Mouse (Mus musculus) v-Abl transformed pro-B cells (cell line): Measurements from ENCODE around the gene Gchfr.

ENCODE experiments used
- in situ Hi-C, 2 experiments: fragments of 400-800 bp; cut with MboI; formaldehyde crosslinking; loops; one replicate each; pipeline ENCODE4 v1.15.1; 2025; ENCODE audit not compliant: unreplicated experiment in 2 of 2

Gchfr gene

GRCm38 (mm10) chr2:119172862-119173576, 5.4 kb downstream of the Gchfr start:
- in situ Hi-C loops: no loop called here

DNA sequence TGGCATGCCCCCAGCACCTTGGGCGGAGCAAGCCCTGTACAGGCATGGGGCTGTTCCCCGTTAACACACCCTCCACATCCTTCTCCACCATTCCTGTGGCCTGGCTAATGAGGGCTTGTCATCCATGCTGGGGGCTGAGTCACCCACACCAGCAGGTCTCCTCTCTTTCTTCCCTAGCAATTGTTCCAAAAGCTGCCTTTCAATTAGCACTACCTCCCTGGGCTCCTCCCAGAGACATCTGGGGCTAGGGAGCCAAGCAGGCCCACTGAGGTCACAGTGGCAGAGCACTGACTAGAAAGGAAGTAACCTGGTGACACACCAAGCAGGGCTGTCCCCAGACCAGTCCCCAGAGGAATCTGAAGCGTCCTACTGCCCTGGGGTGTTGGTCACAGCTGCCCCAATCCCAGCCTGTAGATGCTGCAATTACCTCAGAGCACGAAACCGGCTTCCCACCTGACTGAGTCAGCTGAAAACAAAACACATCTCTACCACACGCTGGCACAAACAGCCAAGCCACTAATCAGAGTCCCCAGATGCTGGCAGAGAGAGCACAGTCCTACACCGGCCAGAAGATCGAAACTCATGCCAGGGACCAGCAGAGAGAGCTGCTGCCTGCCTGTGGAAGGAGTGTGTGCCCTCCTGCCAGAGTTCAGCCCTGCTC, 6.5 kb downstream of the Gchfr start, which contains the start of gene Gm14137:
Gene Gm14137, plus strand, starts transcription at position 519 of the 661 bp plus-strand sequence.
- in situ Hi-C loops: no loop called here

GRCm38 (mm10) chr2:119174866-119175265, 7.3 kb downstream of the Gchfr start:
- in situ Hi-C loops: loop anchor here in 1 of 2 experiments (25.0 kb wide), 2 partner anchors 288 to 538 kb away; no protein-coding TSS in a partner anchor

DNA sequence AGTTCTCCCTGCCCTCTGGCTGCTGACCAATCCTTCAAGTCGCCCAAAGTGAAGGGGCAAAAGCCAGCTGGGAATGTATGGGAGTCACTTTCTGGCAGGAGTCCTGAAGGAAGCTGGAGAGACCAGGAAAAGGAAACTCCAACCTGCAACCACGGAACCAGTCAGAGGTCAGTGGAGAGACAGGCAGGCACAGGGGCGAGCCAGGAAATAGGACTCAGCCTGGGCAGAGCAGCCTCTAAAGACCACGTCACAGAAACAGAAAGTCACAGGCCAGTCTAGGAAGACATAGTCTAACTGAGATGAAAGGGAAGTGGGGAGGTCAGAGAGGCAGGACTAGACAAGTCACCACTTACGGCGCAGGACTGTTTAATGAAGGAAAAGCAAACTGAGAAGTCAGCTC, 8.0 kb downstream of the Gchfr start:
- in situ Hi-C loops: loop anchor here in 1 of 2 experiments (25.0 kb wide), 2 partner anchors 288 to 538 kb away; no protein-coding TSS in a partner anchor

DNA sequence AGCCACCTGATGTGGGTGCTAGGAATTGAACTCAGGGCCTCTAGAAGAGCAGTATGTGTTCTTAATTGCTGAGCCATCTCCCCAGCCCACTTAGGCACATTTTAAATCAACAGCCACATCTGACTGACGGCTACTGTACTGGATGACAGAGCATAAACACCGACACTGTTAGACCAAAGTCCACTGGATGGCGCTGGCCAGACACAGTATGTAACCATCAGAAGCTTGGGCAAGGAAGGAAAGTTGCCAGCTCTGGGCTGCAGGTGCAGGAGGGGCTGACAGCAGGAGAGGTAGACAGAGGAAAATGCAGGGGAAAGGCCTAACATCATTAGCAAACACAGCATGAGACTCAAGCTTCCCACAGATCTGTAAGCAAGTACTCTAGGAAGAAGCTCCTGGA, 9.2 kb downstream of the Gchfr start:
- in situ Hi-C loops: loop anchor here in 1 of 2 experiments (25.0 kb wide), 2 partner anchors 289 to 539 kb away; no protein-coding TSS in a partner anchor

GRCm38 (mm10) chr2:119177384-119177939, 9.9 kb downstream of the Gchfr start:
- in situ Hi-C loops: loop anchor here in 1 of 2 experiments (25.0 kb wide), 2 partner anchors 290 to 540 kb away; no protein-coding TSS in a partner anchor

- in situ Hi-C loops: loop anchor here in 1 of 2 experiments (25.0 kb wide), 2 partner anchors 296 to 546 kb away; no protein-coding TSS in a partner anchor
These were observed 15.3 kb downstream of the Gchfr start for GRCm38 (mm10) chr2:119182914-119183313.

DNA sequence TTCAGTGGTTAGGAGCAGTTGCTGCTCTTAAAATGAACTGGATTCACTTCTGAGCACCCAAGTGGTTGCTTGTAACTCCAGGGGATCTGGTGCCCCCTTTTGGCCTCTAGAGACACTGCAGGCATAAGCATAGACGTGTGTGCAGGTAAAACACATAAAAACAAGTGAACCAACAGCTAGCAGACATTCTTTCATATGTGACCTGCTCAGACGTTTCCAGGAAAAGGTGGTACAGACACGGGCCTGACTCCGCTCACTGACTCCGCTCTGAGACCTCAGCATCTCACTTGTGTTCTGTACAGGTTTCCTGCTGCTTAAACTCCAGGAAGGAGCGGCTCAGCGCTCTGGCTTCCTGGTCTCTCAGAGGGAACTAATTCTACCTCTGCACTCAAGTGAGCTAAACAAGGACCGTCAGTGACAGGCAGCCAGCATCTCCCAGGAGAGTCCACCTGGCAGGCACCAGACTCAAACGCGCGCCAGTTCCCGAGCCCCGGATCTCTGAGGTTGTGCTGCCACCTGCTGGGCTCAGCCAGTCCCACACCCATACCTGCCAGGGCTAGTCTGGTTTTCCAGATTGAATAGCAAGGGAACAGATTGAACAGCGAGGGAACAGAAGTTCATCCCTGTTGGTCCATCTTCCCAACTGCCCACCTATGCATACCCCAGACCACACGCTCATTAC, 21.6 kb downstream of the Gchfr start:
- in situ Hi-C loops: loop anchor here (5.0 to 25.0 kb wide), 6 partner anchors 37 to 552 kb away; partner anchors contain the start of gene Ccdc9b (in 1 of the 2)

GRCm38 (mm10) chr2:119190969-119191368, 23.4 kb downstream of the Gchfr start:
- in situ Hi-C loops: loop anchor here (5.0 to 25.0 kb wide), 4 partner anchors 304 to 554 kb away; partner anchors contain the start of gene Ccdc9b (in 1 of the 2)

DNA sequence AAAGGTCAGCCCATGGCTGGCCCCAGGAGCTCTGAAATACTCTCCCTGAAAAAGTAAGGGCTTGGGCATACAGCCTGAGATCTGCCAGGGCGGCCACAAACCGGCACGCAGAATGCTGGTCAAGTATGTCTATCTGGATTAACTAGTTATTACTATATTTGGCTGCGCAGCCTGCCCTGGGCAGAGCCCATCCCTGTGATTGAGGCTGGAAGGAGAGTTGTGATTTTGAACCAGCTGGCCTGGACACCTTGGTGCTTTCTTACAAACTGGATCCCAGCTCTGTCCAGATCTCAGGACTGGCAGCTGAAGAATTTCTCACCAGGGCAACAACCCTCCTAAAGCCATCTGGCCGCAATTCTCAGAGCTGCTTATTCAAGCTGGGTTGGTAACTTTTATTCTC, 26.6 kb downstream of the Gchfr start:
- in situ Hi-C loops: loop anchor here (5.0 to 25.0 kb wide), 4 partner anchors 307 to 557 kb away; partner anchors contain the start of gene Ccdc9b (in 1 of the 2)

- in situ Hi-C loops: loop anchor here (5.0 to 25.0 kb wide), 5 partner anchors 154 to 559 kb away; no protein-coding TSS in a partner anchor
These were observed 28.9 kb downstream of the Gchfr start for GRCm38 (mm10) chr2:119196316-119197108.

GRCm38 (mm10) chr2:119197493-119197892, 29.9 kb downstream of the Gchfr start:
- in situ Hi-C loops: loop anchor here (5.0 to 25.0 kb wide), 5 partner anchors 155 to 560 kb away; no protein-coding TSS in a partner anchor

- in situ Hi-C loops: loop anchor here (5.0 to 25.0 kb wide), 5 partner anchors 156 to 561 kb away; no protein-coding TSS in a partner anchor
These were observed 30.5 kb downstream of the Gchfr start for GRCm38 (mm10) chr2:119198049-119198448.

DNA sequence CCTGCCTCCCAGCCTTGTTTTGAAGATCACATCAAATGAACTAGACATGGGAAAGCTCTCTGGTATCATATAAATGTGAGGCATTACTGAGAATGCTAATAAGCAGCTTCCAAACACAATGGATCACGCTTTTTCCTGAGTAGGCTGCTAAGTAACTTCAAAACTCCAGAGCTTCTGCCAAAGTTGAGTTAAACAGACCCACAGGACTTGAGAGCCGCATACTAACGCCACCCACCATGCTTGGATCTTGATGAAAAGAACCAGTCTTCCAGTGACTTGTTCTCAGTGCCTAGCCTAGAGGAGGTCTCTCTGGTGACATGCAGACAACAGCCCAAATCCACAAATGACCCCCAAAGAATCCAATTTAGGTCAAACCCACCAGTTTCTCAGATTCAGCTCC, 31.4 kb downstream of the Gchfr start:
- in situ Hi-C loops: loop anchor here (5.0 to 25.0 kb wide), 5 partner anchors 157 to 562 kb away; no protein-coding TSS in a partner anchor

DNA sequence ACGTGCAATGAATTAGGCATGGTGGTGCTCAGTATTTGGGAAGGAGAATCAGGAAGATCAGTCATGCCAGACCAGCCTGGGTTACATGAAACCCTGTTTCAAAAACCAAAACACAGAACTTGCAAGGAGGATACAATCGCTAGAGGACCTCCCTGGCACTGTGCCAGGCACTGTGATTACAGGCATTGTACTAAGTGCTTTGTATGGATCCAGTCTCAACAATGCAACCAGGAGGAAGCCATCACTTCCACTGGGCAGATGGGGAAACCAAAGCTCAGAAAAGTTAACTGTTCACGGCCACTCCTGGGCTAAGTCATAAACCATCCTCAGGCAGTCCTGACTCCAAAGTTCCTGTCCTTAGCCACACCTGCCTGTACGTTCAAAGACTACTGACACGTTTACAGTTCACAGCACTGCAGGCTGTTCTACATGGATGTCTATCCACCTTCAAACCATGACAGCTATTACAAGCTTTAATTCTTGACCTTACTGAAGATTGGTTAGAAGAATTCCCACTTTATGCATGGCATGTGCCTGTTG, 35.4 kb downstream of the Gchfr start:
- in situ Hi-C loops: no loop called here

DNA sequence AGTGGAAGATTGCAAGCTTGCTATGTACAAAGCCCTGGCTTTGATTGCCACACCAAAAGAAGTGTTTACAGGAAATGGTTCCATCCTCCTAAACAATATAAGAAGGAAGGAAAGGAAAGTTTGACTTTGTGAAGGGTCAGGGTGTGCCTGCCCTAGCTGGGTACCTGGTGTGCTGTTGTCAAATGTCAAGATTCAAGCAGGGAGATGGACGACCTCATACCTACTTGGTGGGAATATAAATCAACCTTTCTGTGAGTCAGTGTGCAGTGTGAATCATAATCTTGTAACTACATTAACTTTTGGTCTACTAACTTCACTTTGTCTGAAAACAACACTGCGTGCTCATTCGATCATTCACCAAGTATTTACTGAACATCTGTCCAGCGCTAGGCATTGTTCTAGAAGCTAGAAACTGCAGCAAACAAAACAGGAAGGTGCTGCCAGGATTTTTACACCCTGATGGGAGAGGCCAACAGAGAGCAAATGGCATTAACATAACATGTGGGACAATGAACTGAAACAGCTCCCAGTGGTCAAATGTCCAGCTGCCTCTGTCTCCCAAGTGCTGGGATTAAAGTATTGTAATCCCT, 36.4 kb downstream of the Gchfr start:
- in situ Hi-C loops: no loop called here

GRCm38 (mm10) chr2:119207961-119208343, 40.4 kb downstream of the Gchfr start:
- in situ Hi-C loops: no loop called here

- in situ Hi-C loops: no loop called here
These were observed 41.0 kb downstream of the Gchfr start, which contains the start of the genes Zfyve19 and Dnajc17 for GRCm38 (mm10) chr2:119208344-119209175. Gene Zfyve19 (plus strand): TSS chr2:119208617. Gene Dnajc17 (minus strand): TSS chr2:119208795.
